Mouse (Mus musculus) heart, embryonic 15.5 days (tissue): Measurements from ENCODE around the gene Adam10. TPM values are rescaled to one million over a fixed set of nuclear protein-coding genes. Genes with fewer than 3 reads are reported as not detected.

Experiments used
- ATAC-seq: fragments of 200-750 bp; cut with Nextera tagmentation; replicated peaks from 2 replicates; pipeline ENCODE4 v1.8.0; 2017; ENCODE audit warnings: low read depth, moderate TSS enrichment; ENCODE audit not compliant: insufficient number of reproducible peaks, insufficient read depth, low FRiP score
- H3K27ac ChIP-seq: fragments of 300-500 bp; sonication (generic); 2 replicates; pipeline ENCODE4 v1.5.1; 2015; ENCODE audit warnings: mild to moderate bottlenecking, inconsistent platforms
- H3K27me3 ChIP-seq: fragments of 300-500 bp; sonication (generic); 2 replicates; pipeline ENCODE4 v1.6.1; 2015; ENCODE audit warnings: inconsistent platforms
- H3K36me3 ChIP-seq: fragments of 300-500 bp; sonication (generic); 2 replicates; pipeline ENCODE4 v1.6.1; 2015; ENCODE audit warnings: mild to moderate bottlenecking, inconsistent platforms
- H3K4me1 ChIP-seq: fragments of 300-500 bp; sonication (generic); replicated peaks from 2 replicates; pipeline ENCODE4 v1.6.1; 2015; ENCODE audit warnings: inconsistent platforms
- H3K4me2 ChIP-seq: fragments of 300-500 bp; sonication (generic); 2 replicates; pipeline ENCODE4 v1.6.1; 2015; ENCODE audit warnings: inconsistent platforms, mild to moderate bottlenecking, moderate library complexity
- H3K4me3 ChIP-seq: fragments of 300-500 bp; sonication (generic); 2 replicates; pipeline ENCODE4 v1.5.1; 2015; ENCODE audit warnings: mild to moderate bottlenecking, inconsistent platforms
- H3K9ac ChIP-seq: fragments of 300-500 bp; sonication (generic); 2 replicates; pipeline ENCODE4 v1.6.1; 2015; ENCODE audit warnings: mild to moderate bottlenecking, inconsistent platforms
- H3K9me3 ChIP-seq: fragments of 300-500 bp; sonication (generic); replicated peaks from 2 replicates; pipeline ENCODE4 v1.6.1; 2016; ENCODE audit warnings: inconsistent platforms
- WGBS: fragments of 180-500 bp; shearing (Covaris S2); methylation state at CpG from one replicate; pipeline ENCODE4 v1.1.7; 2015; ENCODE audit warnings: mixed read lengths; 5-methylcytosine and 5-hydroxymethylcytosine counted together
- polyA plus RNA-seq: library from polyadenylated mRNA; unstranded; fragments of >200 nt; fragmentation: Nextera tagmentation; extraction: Ambion mirVana; gene quantifications from 2 replicates; pipeline ENCODE4 v1.2.1, GENCODE M21; 2015

The Adam10 gene
- polyA plus RNA-seq, 1 experiment from 2014 or later: 61.3 TPM

- Histone ChIP-seq H3K9ac (no peak overlapping the region), H3K4me1 (no peaks in the 10 kb centered on the region), H3K9me3 (no peaks in the 10 kb centered on the region), H3K4me3 (no peak overlapping the region), H3K27ac (no peak overlapping the region), H3K27me3 (no peaks in the 10 kb centered on the region), H3K4me2 (no peak overlapping the region), H3K36me3 (peaks cover 7% of the 10 kb centered on the region; the same call in 1 of the 2 replicates)
- no peak for ATAC-seq
- WGBS: 89% methylated on average over 5 of the region's 5 CpGs
Observed at GRCm38 (mm10) chr9:70703597-70704203, 24.9 kb downstream of the Adam10 start.

GRCm38 (mm10) chr9:70706444-70706843 is 27.6 kb downstream of the Adam10 start:
- Histone ChIP-seq H3K36me3 (peaks cover 7% of the 10 kb centered on the region; the same call in 1 of the 2 replicates), H3K27ac (no peak overlapping the region), H3K4me2 (no peak overlapping the region), H3K4me1 (no peaks in the 10 kb centered on the region), H3K9ac (no peak overlapping the region), H3K9me3 (no peaks in the 10 kb centered on the region), H3K27me3 (no peaks in the 10 kb centered on the region), H3K4me3 (no peak overlapping the region)
- no peak for ATAC-seq
- 75% methylated on average over 1 of the region's 1 CpGs for WGBS

GRCm38 (mm10) chr9:70729544-70729943 is 50.7 kb downstream of the Adam10 start:
- Histone ChIP-seq H3K27me3 (no peaks in the 10 kb centered on the region), H3K27ac (peak overlapping the region; percentile 15; the same call in 1 of the 2 replicates), H3K4me1 (peaks cover 8% of the 10 kb centered on the region), H3K9me3 (no peaks in the 10 kb centered on the region), H3K9ac (no peak overlapping the region), H3K4me2 (no peak overlapping the region), H3K4me3 (no peak overlapping the region), H3K36me3 (no peaks in the 10 kb centered on the region)
- ATAC-seq: no peak
- WGBS: 76% methylated on average over 2 of the region's 2 CpGs

- H3K4me2 ChIP-seq: no peak overlapping the region
- no peak overlapping the region for H3K27ac ChIP-seq
- H3K9ac ChIP-seq: no peak overlapping the region
- ATAC-seq: no peak
- no peaks in the 10 kb centered on the region for H3K9me3 ChIP-seq
- H3K27me3 ChIP-seq: no peaks in the 10 kb centered on the region
- peaks cover 8% of the 10 kb centered on the region for H3K4me1 ChIP-seq
- no peaks in the 10 kb centered on the region for H3K36me3 ChIP-seq
- H3K4me3 ChIP-seq: no peak overlapping the region
Observed at GRCm38 (mm10) chr9:70731079-70731478, 52.3 kb downstream of the Adam10 start.

GRCm38 (mm10) chr9:70733208-70733607 is 54.4 kb downstream of the Adam10 start:
- Histone ChIP-seq H3K4me2 (no peak overlapping the region), H3K36me3 (no peaks in the 10 kb centered on the region), H3K4me1 (peaks cover 8% of the 10 kb centered on the region), H3K4me3 (no peak overlapping the region), H3K9ac (no peak overlapping the region), H3K27ac (no peak overlapping the region), H3K9me3 (no peaks in the 10 kb centered on the region), H3K27me3 (no peaks in the 10 kb centered on the region)
- no peak for ATAC-seq
- 92% methylated on average over 2 of the region's 2 CpGs for WGBS

- Histone ChIP-seq H3K27ac (no peak overlapping the region), H3K4me3 (no peak overlapping the region), H3K27me3 (no peaks in the 10 kb centered on the region), H3K36me3 (peaks cover 8% of the 10 kb centered on the region), H3K4me2 (no peak overlapping the region), H3K4me1 (no peaks in the 10 kb centered on the region), H3K9me3 (no peaks in the 10 kb centered on the region), H3K9ac (no peak overlapping the region)
- ATAC-seq: no peak
- 88% methylated on average over 5 of the region's 5 CpGs for WGBS
Observed at GRCm38 (mm10) chr9:70739998-70740397, 61.2 kb downstream of the Adam10 start.

- H3K9me3 ChIP-seq: no peaks in the 10 kb centered on the region
- peaks cover 42% of the 10 kb centered on the region for H3K36me3 ChIP-seq
- H3K4me3 ChIP-seq: no peak overlapping the region
- ATAC-seq: no peak
- H3K4me1 ChIP-seq: no peaks in the 10 kb centered on the region
- WGBS: 86% methylated on average over 3 of the region's 3 CpGs
- no peaks in the 10 kb centered on the region for H3K27me3 ChIP-seq
- no peak overlapping the region for H3K9ac ChIP-seq
- no peak overlapping the region for H3K27ac ChIP-seq
- no peak overlapping the region for H3K4me2 ChIP-seq
Observed at GRCm38 (mm10) chr9:70751504-70752222, 72.9 kb downstream of the Adam10 start.

- WGBS: 91% methylated on average over 5 of the region's 5 CpGs
- 0 out of 2 replicates have a peak overlapping the region, but pooled peaks have one; percentile 4 for H3K27ac ChIP-seq
- H3K4me1 ChIP-seq: no peaks in the 10 kb centered on the region
- peaks cover 26% of the 10 kb centered on the region for H3K36me3 ChIP-seq
- H3K4me2 ChIP-seq: no peak overlapping the region
- no peak for ATAC-seq
- no peaks in the 10 kb centered on the region for H3K27me3 ChIP-seq
- no peak overlapping the region for H3K9ac ChIP-seq
- no peak overlapping the region for H3K4me3 ChIP-seq
- no peaks in the 10 kb centered on the region for H3K9me3 ChIP-seq
Observed at GRCm38 (mm10) chr9:70760974-70761373, 82.2 kb downstream of the Adam10 start.

- WGBS: 92% methylated on average over 2 of the region's 2 CpGs
- Histone ChIP-seq H3K9ac (no peak overlapping the region), H3K36me3 (peaks cover 8% of the 10 kb centered on the region; the same call in 1 of the 2 replicates)
Observed at GRCm38 (mm10) chr9:70775517-70775916, 96.7 kb downstream of the Adam10 start.

GRCm38 (mm10) chr9:70782191-70782590 is 103.4 kb downstream of the Adam10 start:
- Histone ChIP-seq H3K27ac (no peak overlapping the region), H3K4me1 (peaks cover 6% of the 10 kb centered on the region; the same call in 1 of the 2 replicates), H3K9me3 (no peaks in the 10 kb centered on the region), H3K4me3 (no peak overlapping the region), H3K4me2 (no peak overlapping the region), H3K27me3 (no peaks in the 10 kb centered on the region), H3K9ac (no peak overlapping the region), H3K36me3 (peaks cover 3% of the 10 kb centered on the region; the same call in 1 of the 2 replicates)
- 84% methylated on average over 3 of the region's 3 CpGs for WGBS
- no peak for ATAC-seq

More at GRCm38 (mm10) chr9:70775517-70775916, 96.7 kb downstream of the Adam10 start:
- Histone ChIP-seq H3K4me3 (no peak overlapping the region), H3K4me2 (no peak overlapping the region), H3K27ac (no peak overlapping the region), H3K4me1 (no peaks in the 10 kb centered on the region), H3K27me3 (no peaks in the 10 kb centered on the region), H3K9me3 (no peaks in the 10 kb centered on the region)
- ATAC-seq: no peak

GRCm38 (mm10) chr9:70788705-70789104 is 109.9 kb downstream of the Adam10 start:
- Histone ChIP-seq H3K9me3 (0 out of 2 replicates have a peak, but pooled peaks cover 3% of the 10 kb centered on the region), H3K27ac (no peak overlapping the region), H3K4me3 (no peak overlapping the region), H3K27me3 (no peaks in the 10 kb centered on the region), H3K4me2 (no peak overlapping the region), H3K4me1 (peaks cover 3% of the 10 kb centered on the region; the same call in 1 of the 2 replicates), H3K36me3 (no peaks in the 10 kb centered on the region), H3K9ac (no peak overlapping the region)
- ATAC-seq: no peak
- WGBS: 61% methylated on average over 7 of the region's 7 CpGs
